Comparison of ENCODE assay signal across 12 mouse cellular contexts in genomic region chr11:93643006-93643405, GRCm38 (mm10).
"Had no signal": no experiment of that assay in that cellular context is flagged by ENCODE, and none has a peak within 500 bp of the region (broad histone marks: within the 10 kb centered on the region; RNA-seq: fewer than 3 reads in every experiment).

No protein-coding gene starts in this region.

- H3K4me3 ChIP-seq: limb, embryonic 10.5 days; liver, embryonic 15.5 days; midbrain, embryonic 10.5 days; myocyte; neural tube, embryonic 15.5 days had no signal

- H3K27ac ChIP-seq: kidney, postnatal 0 days; limb, embryonic 10.5 days; liver, embryonic 15.5 days; midbrain, embryonic 10.5 days; neural tube, embryonic 15.5 days had no signal

- DNase-seq: kidney, postnatal 36 days; lung, adult 2 months; lung, postnatal 4 days; midbrain, embryonic 14.5 days; thymus, adult 18-20 months; thymus, postnatal 14 days had no signal
